Mouse (Mus musculus) thymus, adult 2 months (tissue): Measurements from ENCODE around the gene Pnp.

Source experiments
- CTCF ChIP-seq: fragments of 200-500 bp; IDR thresholded peaks from 2 replicates; pipeline ENCODE4 v1.5.1; 2012; ENCODE audit warnings: mild to moderate bottlenecking, control low read depth, low read length, moderate library complexity, borderline replicate concordance; ENCODE audit not compliant: control insufficient read depth, poor library complexity, insufficient read depth; ENCODE audit errors: extremely low read depth
- POLR2A ChIP-seq: fragments of 200-500 bp; IDR thresholded peaks from 2 replicates; pipeline ENCODE4 v1.6.1; 2012; ENCODE audit warnings: mild to moderate bottlenecking, low read length, control low read depth, moderate library complexity; ENCODE audit not compliant: control insufficient read depth, poor library complexity, insufficient read depth; ENCODE audit errors: extremely low read depth

- TF ChIP-seq CTCF: no peak
- TF ChIP-seq POLR2A: no peak
These were observed 517 bp upstream of the Pnp start for GRCm38 (mm10) chr14:50930377-50930753.
